Mouse (Mus musculus) embryonic stem cell, embryonic (primary cell): ENCODE measurements around the gene Hist2h2aa2.

ENCODE experiments used
- CTCF ChIA-PET, 4 experiments: fragments of 300-600 bp in 2 of 4; fragments of 350-600 bp in 2 of 4; sonication (Branson Sonifier 250); formaldehyde crosslinking; loops; one replicate each; lab custom pipeline; 2022; ENCODE audit warnings: inconsistent platforms in 2 of 4; lab: Charles Lee
- POLR2A ChIA-PET, 4 experiments: fragments of 300-600 bp in 2 of 4; fragments of 350-600 bp in 2 of 4; sonication (Branson Sonifier 250); formaldehyde crosslinking; loops; one replicate each; lab custom pipeline; 2022; ENCODE audit warnings: antibody characterized with exemption in 4 of 4, inconsistent platforms in 1 of 4; lab: Charles Lee

The Hist2h2aa2 gene

DNA sequence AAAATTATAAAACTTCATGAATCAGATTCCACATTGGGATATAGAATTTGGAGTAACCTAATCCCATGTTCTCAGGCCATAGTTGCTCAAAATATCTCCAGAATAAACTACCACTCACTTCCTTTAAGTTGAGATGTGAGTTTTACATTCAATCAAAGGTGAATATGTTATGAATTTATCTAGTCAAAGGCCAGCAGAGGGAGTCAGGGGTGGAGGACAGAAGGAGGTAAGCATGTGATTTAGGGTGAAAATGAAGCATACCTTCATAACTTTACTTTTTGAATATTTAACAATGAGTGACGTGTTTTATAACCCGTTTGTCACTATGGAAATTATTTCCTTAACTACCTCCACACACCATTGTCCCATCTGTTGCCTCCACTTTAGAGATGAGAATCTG lies 5.2 kb downstream of the Hist2h2aa2 start:
- ChIA-PET CTCF (interaction anchor here in 1 of 4 experiments (0.6 to 1.1 kb wide), 2 partner anchors 43 kb away, joined by 3 to 4 read pairs; no protein-coding TSS in a partner anchor), POLR2A (interaction anchor here in 3 of 4 experiments (0.9 to 12.2 kb wide), 18 partner anchors 9 to 74 kb away, joined by 3 to 457 read pairs (median 9); partner anchors contain the start of genes Hist2h2ac (in 3 of the 3), Hist2h2be (in 3 of the 3), Hist2h4 (in 3 of the 3) and Bola1 (in 2 of the 3))

DNA sequence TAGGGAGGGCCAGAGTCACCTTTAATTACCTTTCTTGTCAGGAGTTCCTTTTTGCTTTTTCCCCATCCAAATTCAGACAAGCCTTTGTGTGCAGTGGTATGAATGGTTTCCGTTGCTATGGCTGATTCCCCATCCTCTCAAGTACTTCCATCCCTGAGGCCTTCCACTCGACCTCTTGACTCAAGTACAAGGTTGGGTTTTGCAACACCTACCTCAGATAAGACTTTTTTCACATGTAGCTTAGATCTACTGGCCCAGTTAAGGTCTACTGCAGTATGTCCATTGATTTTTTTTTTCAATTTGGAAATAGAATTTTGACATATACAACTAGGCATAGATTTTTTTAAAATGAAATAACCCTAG lies 8.3 kb downstream of the Hist2h2aa2 start:
- ChIA-PET CTCF (no interaction called here), POLR2A (interaction anchor here in 3 of 4 experiments (0.9 to 12.2 kb wide), 7 partner anchors 7 to 38 kb away, joined by 3 to 457 read pairs (median 4); partner anchors contain the start of genes Hist2h2ac (in 3 of the 3), Hist2h2be (in 3 of the 3), Bola1 (in 2 of the 3) and Hist2h2ab (in 2 of the 3))

DNA sequence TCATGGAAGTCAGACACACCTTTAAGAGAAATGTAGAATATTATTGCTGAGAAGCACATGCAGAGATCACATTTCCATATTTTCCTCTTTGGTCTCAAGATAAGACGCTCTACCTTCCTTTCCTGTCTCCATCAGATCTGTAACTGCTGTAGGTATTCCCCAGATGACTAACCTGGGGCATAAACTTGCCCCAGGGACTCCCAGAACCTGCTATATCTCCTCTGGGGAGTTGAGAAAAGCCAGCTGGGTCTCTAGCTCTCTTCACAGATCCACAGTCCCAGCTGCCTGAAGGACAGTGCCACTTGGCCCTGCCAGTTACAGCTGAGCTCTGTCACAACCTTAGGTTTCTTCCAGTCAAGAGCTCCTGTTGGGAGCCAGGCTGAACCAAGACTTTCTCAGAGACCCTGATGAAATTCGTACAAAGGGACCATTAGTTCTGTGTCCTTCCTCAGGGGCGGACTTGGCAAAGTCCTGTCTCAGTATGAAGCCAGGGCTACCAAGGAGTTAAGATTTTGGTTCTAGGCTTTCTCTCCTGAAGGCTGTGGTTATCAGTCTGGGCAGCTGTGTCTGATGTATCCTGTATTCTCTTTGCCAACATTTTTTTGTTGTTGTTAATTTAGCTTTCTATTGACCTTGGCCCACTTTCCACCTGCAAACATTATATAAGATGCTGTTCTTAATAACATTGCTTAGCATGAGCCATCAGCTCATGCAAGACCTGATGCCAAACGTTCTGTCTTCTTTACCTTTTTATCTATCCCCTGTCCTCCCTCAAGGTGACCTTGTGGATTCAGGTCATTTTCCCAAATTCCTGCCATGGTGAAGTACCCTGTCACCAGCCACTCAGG lies 8.9 kb downstream of the Hist2h2aa2 start:
- ChIA-PET POLR2A (interaction anchor here (0.9 to 12.2 kb wide), 7 partner anchors 9 to 38 kb away, joined by 3 to 457 read pairs (median 4); partner anchors contain the start of genes Hist2h2ac (in 3 of the 4), Hist2h2be (in 3 of the 4), Bola1 (in 2 of the 4) and Hist2h2ab (in 2 of the 4)), CTCF (no interaction called here)

DNA sequence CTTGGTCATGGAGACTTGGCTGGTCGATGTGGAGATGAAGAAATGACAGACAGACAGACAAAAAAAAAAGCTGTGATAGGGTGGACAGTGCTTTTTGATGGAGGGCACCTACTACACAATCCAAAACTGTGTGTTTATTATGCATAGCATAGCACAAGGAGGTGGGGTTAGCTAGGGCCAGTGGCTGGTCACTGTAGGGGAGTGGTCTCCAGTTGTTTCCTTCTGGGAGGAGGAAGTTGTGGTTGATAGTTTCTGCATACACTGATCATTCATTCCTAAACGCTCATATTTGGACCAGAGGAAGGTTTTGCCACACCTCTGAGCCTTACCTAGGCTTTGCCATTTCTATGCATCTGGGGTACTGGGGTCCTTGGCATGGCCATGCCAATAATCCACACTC lies 9.7 kb downstream of the Hist2h2aa2 start:
- CTCF ChIA-PET: no interaction called here
- POLR2A ChIA-PET: interaction anchor here (0.6 to 12.2 kb wide), 5 partner anchors 8 to 34 kb away, joined by 3 to 457 read pairs (median 5); partner anchors contain the start of genes Bola1 (in 2 of the 4), Hist2h2ab (in 2 of the 4), Hist2h2ac (in 2 of the 4) and Hist2h2be (in 2 of the 4)

DNA sequence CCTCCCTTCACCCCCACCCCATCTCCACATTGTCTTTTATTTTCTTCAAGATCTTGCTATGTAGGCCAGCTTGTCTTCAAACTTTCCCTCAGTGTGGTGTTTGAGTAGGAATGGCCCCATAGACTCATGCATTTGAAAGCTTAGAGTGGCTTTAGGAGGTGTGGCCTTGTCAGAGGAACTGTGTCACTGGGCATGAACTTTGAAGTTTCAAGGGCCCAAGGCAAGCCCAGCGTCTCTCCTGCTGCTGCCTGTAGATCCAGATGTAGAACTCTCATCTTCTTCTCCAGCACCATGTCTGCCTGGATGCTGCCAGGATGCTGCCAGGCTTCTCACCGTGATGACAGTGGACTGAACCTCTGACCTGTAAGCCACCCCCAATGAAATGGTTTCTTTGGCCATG lies 11.2 kb downstream of the Hist2h2aa2 start:
- CTCF ChIA-PET: interaction anchor here in 1 of 4 experiments (0.7 kb wide), 1 partner anchor 9 kb away, joined by 3 read pairs; no protein-coding TSS in a partner anchor

DNA sequence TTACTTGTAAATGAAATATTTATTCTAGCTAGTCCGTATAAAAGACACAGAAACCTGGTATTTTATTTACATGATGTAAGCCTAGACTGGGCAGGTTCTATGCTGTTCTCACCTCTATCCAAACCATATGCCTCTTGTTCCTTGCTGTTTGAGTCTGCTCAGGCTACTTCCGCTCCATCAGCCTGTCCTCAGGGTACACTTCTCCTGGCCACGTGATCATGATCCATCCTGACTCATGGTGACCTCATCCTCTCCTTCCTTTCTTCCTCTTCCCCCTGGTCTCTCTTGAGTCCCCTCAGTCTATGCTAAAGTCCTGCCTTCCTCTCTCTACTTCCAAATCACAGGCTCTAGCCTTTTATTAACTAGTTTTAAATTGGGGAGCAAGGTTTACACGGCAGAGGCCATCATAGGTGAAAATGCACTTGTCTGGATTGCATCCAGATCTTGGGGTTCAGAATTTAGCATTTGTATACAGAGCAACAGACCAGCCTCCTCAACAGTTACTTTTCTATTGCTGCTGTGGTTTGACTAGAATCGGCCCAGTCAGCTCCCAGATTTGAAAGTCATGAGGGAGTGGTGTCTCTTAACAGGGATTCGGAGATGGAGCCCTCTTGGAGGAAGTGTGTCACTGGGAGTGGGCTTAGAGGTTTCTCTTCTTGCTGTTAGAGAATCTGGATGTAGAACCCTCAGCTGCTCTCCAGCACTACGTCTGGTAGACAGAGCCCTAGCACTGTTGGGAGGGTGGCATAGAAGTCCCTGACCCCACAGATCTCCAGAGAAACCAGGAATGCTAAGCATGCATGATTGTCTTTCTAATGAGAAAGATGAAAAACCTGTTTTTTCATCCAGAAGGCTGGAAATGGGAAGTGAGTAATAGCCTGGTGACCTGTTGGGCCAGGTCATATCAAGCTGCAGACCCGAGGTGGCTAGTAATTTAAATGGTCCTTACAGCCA lies 13.1 kb downstream of the Hist2h2aa2 start:
- POLR2A ChIA-PET: interaction anchor here in 3 of 4 experiments (0.6 to 15.1 kb wide), 25 partner anchors 5 to 161 kb away, joined by 3 to 457 read pairs (median 3); partner anchors contain the start of genes Bola1 (in 3 of the 3), Hist2h2ab (in 3 of the 3), Hist2h2aa1 (in 1 of the 3) and Hist2h2ac (in 1 of the 3)
- CTCF ChIA-PET: interaction anchor here in 2 of 4 experiments (0.6 to 0.8 kb wide), 2 partner anchors 18 to 316 kb away, joined by 3 read pairs; no protein-coding TSS in a partner anchor

More for the DNA sequence above, 11.2 kb downstream of the Hist2h2aa2 start:
- POLR2A ChIA-PET: interaction anchor here (1.1 to 15.1 kb wide), 14 partner anchors 4 to 171 kb away, joined by 3 to 457 read pairs (median 5); partner anchors contain the start of genes Bola1 (in 4 of the 4), Hist2h2ab (in 4 of the 4), Hist2h2ac (in 3 of the 4) and Hist2h2be (in 3 of the 4)

DNA sequence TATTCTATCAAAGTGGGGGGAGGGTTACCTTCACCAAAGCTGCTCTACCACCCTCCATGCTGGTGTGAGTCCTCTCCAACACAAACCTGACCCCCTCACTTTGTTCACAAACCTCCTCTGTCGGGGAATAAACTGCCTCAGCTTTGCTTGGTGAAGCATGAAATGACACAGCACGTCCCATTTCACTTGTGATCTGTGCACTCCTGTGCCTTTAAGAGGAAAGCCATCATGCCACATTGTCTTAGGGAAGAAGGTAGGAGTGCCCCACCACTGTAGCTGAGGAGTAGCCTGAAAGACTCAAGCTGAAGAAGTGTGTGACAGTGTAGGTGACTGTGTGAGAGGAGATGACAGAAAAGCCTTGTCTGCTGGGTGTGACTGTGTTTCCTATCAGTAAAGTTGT lies 14.7 kb downstream of the Hist2h2aa2 start:
- POLR2A ChIA-PET: interaction anchor here in 3 of 4 experiments (0.6 to 15.1 kb wide), 18 partner anchors 7 to 115 kb away, joined by 3 to 457 read pairs (median 5); partner anchors contain the start of genes Hist2h2bb (in 2 of the 3), Hist2h4 (in 2 of the 3) and Hist2h2aa1 (in 1 of the 3)
- CTCF ChIA-PET: no interaction called here

DNA sequence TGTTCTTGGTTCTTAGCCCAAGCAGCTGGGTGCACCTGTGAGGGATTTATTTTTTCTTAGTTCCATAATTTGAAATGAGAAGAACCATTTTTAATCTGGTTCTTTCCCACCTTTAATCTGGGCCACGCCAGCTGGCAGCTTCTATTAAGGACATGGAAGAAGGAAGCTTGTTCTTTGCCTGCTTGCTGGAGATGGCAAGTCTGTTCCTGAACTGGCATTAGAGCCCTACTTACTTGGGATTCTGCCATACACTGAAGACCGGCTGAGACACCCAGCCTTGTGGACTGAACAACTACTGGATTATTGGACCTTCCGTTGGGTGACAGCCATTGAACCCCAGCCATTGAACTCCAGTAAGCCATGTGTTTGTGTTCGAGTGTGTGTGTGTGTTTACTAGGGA lies 17.3 kb downstream of the Hist2h2aa2 start:
- CTCF ChIA-PET: interaction anchor here in 3 of 4 experiments (0.5 to 1.2 kb wide), 3 partner anchors 12 to 317 kb away, joined by 3 to 7 read pairs (median 5); no protein-coding TSS in a partner anchor
- POLR2A ChIA-PET: interaction anchor here (0.6 to 15.1 kb wide), 16 partner anchors 10 to 289 kb away, joined by 3 to 457 read pairs (median 76); partner anchors contain the start of genes Hist2h4 (in 2 of the 4), Hist2h2aa1 (in 1 of the 4), Hist2h2aa2 (in 1 of the 4) and Hist2h2bb (in 1 of the 4)

DNA sequence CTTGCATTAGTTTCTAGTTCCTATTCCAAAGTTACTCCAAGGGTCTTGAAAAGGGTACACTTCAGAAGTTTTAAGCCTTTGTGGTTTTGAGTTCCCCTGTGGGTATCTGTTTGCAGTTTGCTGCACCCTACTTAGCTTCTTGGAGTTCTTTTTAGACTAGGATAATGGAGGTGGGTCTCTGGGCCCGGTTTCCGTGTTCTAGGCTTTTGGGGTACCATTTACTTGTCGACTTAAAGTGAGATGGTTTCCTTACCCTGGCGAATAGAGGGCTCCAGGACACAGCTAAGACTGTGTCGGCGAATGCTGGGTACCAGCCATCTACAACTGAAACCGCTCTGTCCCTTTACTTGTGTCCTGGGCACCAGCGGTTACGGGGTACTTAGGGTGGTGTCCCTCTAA lies 18.4 kb downstream of the Hist2h2aa2 start:
- ChIA-PET POLR2A (interaction anchor here (0.6 to 15.1 kb wide), 74 partner anchors 8 to 505 kb away, joined by 3 to 457 read pairs (median 12); partner anchors contain the start of genes Hist2h2bb (in 4 of the 4), Hist2h4 (in 4 of the 4), Hist2h3b (in 3 of the 4) and Hist2h2aa1 (in 2 of the 4)), CTCF (interaction anchor here (0.6 to 1.5 kb wide), 8 partner anchors 12 to 1142 kb away, joined by 3 to 8 read pairs (median 4); no protein-coding TSS in a partner anchor)

DNA sequence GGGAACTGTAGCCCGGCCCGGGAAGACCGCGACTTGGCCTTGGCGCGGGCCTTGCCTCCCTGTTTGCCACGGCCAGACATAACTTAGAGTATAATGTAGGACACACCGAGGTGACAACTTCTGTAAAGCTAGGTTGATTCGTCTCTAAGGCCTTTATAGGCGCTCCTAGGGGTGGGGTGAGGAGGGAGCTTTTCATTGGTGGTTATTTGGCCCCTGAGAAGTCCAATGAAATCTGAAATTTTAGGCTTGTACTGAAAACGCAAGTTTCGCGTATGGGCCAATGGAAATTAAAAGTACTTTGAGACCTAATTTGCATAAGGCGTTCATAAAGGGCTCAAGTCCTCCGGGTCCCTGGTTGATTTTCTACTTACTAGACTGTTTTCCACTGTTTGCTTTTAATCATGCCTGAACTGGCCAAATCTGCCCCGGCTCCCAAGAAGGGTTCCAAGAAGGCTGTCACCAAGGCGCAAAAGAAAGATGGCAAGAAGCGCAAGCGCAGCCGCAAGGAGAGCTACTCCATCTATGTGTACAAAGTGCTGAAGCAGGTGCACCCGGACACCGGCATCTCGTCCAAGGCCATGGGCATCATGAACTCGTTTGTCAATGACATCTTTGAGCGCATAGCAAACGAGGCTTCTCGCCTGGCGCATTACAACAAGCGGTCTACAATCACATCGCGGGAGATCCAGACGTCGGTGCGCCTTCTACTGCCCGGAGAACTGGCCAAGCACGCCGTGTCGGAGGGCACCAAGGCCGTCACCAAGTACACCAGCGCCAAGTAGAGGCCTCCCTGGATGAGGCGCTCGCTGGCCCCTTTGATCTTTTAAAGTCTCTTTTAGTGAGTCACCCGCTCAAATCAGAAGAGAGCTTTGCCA lies 19.1 kb downstream of the Hist2h2aa2 start, which contains the start of the genes Hist2h2ac and Hist2h2be:
TSS of gene Hist2h2ac (minus strand) at position 116 of the 875 bp plus-strand sequence.
TSS of gene Hist2h2be (plus strand) at position 355 of the 875 bp plus-strand sequence.
- CTCF ChIA-PET: interaction anchor here (0.6 to 2.2 kb wide), 13 partner anchors 12 to 1142 kb away, joined by 3 to 14 read pairs (median 4); no protein-coding TSS in a partner anchor
- POLR2A ChIA-PET: interaction anchor here (0.6 to 15.1 kb wide), 129 partner anchors 8 to 546 kb away, joined by 3 to 457 read pairs (median 5); partner anchors contain the start of genes Hist2h2bb (in 4 of the 4), Hist2h4 (in 4 of the 4), Hist2h2aa1 (in 3 of the 4) and Hist2h3b (in 3 of the 4)

DNA sequence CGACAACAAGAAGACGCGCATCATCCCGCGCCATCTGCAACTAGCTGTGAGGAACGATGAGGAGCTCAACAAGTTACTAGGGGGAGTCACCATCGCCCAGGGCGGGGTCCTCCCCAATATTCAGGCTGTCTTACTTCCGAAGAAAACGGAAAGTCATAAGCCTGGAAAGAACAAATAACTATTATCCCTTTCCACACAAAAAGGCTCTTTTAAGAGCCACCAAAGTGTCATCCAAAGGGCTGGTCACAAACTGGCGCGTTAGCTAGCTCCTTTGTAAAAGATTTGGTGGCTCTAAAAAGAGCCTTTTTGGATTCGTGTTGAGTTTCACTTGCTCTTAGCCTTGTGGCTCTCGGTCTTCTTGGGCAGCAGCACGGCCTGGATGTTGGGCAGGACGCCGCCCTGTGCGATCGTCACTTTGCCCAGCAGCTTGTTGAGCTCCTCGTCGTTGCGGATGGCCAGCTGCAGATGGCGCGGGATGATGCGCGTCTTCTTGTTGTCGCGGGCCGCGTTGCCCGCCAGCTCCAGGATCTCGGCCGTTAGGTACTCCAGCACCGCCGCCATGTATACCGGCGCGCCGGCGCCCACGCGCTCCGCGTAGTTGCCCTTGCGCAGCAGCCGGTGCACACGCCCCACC lies 19.8 kb downstream of the Hist2h2aa2 start:
- POLR2A ChIA-PET: interaction anchor here (0.5 to 15.1 kb wide), 158 partner anchors 8 to 1207 kb away, joined by 3 to 457 read pairs (median 5); partner anchors contain the start of genes Hist2h2bb (in 4 of the 4), Hist2h4 (in 4 of the 4), Hist2h2aa1 (in 3 of the 4) and Hist2h3b (in 3 of the 4)
- CTCF ChIA-PET: interaction anchor here (0.9 to 2.2 kb wide), 16 partner anchors 10 to 220 kb away, joined by 3 to 17 read pairs (median 4); partner anchors contain the start of genes Hist2h2bb (in 1 of the 4) and Hist2h4 (in 1 of the 4)

DNA sequence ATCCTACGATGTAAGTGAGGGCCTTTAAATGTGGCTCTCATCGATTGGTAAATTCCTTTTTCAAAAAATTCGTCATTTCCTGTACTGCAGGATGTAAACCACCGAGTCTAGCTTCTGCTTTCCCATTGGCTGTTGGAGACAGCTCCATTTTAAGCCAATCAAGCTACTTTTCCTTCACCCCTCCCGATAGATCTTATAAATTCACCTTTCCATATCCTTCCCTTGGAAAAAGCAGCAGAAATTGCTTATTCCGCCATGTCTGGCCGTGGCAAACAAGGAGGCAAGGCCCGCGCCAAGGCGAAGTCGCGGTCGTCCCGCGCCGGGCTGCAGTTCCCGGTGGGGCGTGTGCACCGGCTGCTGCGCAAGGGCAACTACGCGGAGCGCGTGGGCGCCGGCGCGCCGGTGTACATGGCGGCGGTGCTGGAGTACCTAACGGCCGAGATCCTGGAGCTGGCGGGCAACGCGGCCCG lies 20.4 kb downstream of the Hist2h2aa2 start, which contains the start of the genes Bola1 and Hist2h2ab:
TSS of gene Bola1 (minus strand) at position 49 of the 470 bp plus-strand sequence.
TSS of gene Hist2h2ab (plus strand) at position 205 of the 470 bp plus-strand sequence.
- CTCF ChIA-PET: interaction anchor here (0.5 to 2.2 kb wide), 17 partner anchors 9 to 499 kb away, joined by 3 to 17 read pairs (median 5); partner anchors contain the start of genes Hist2h4 (in 2 of the 4) and Hist2h2bb (in 1 of the 4)

DNA sequence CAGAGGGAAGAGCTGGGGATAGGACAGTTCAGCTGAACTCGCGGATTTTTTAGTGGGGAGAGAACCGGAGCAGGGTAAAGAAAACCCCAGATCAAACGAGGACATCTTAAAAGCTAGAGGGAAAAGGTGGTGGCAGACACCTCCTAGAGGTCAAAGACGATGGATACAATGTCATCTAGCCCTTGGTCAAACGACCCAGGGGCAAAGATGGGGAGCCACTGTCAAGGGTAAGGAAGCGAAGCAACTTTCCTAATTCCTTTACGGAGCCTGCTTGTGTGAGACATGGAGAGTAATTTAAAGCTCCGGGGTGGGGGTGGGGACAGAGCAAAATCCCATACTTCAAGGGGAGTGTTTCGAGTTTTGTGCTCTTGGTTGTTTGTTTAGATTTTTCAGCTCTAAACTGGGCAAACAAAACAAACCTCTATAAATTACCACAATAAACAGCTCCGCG lies 20.9 kb downstream of the Hist2h2aa2 start:
- ChIA-PET POLR2A (interaction anchor here (0.6 to 15.1 kb wide), 127 partner anchors 8 to 1909 kb away, joined by 3 to 457 read pairs (median 7); partner anchors contain the start of genes Hist2h2bb (in 4 of the 4), Hist2h3b (in 4 of the 4), Hist2h4 (in 4 of the 4) and Hist2h2aa1 (in 3 of the 4)), CTCF (interaction anchor here (0.5 to 2.2 kb wide), 17 partner anchors 9 to 500 kb away, joined by 3 to 17 read pairs (median 5); partner anchors contain the start of genes Hist2h4 (in 2 of the 4) and Hist2h2bb (in 1 of the 4))

More for the DNA sequence above, 20.4 kb downstream of the Hist2h2aa2 start, which contains the start of the genes Bola1 and Hist2h2ab:
- POLR2A ChIA-PET: interaction anchor here (0.5 to 15.1 kb wide), 132 partner anchors 8 to 1206 kb away, joined by 3 to 457 read pairs (median 6); partner anchors contain the start of genes Hist2h2bb (in 4 of the 4), Hist2h3b (in 4 of the 4), Hist2h4 (in 4 of the 4) and Hist2h2aa1 (in 3 of the 4)
